Mouse (Mus musculus): ENCODE measurements around the gene Rpl7a.
"Not testable (repeated sequence)": the region's sequence is repeated elsewhere in the genome, so short reads cannot be mapped to it uniquely, and the experiment has no call there.

Rpl7a gene

DNA sequence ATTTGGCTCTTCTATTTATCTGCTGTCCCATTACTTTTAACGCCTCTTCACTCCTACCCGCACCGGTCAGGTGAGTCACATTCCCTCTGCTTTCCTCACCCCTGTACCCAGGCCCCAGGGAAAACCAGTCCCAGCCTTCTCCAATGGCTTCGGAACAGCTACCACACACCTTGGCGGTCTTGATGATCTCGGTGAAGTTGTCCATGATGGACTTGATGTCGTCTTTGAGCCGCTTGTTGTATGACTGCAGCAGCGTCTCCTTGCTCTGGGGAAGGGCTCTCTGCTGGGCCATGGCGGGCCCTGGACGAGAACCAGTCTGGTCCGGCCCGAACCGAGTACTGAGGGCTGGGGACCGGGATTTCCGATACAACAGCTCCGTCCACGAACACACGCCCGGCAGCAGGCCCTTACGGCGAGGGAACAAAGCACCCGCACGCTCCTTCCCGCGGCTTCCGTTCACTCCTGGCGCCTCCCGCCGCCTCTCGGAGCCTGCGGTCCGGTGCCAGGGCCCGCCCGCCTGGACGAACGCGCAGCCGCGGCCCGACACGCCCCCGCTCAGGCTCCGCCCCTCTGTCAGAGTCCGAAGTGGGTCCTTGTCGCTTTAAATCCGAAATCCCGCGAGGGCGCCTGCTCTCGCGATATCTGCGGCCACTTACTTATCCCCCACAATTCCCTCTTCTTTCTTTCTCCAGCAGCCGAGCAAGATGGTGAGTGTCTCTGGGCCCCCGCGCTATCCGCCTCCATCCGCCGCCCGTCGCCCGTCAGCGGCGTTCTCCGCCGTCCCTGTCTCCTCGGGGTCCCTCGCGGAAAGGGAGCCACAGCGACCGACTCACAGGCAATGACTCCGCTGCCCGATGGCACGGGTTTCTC, at the start of gene Rpl7a, which contains the start of gene Med22:
Gene Rpl7a, plus strand, starts transcription at position 641 of the 870 bp plus-strand sequence.
Gene Med22, minus strand, starts transcription at position 554 of the 870 bp plus-strand sequence.
- in situ Hi-C loops (cut with MseI, MboI), result no loop called here

DNA sequence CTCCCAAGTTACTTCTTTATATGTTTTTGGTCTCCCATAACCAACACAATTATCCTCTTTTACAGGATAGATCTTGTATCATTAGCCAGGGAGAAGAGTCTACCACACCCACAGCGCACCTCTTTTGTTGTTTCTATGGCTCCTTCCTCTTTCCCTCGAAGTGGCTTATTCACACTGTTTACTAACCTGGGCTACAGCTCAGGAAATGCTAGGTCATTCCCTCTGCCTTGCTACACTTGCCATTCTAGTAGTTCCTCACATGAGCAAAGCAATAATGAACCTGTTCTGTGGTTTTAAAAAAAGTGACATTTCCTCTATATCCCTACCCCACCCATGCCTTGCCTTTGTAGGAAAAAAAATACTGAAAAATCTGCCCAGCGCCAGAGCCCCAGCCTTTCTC, 47.7 kb upstream of the Rpl7a start:
- in situ Hi-C loops (cut with MseI, MboI), result no loop called here

DNA sequence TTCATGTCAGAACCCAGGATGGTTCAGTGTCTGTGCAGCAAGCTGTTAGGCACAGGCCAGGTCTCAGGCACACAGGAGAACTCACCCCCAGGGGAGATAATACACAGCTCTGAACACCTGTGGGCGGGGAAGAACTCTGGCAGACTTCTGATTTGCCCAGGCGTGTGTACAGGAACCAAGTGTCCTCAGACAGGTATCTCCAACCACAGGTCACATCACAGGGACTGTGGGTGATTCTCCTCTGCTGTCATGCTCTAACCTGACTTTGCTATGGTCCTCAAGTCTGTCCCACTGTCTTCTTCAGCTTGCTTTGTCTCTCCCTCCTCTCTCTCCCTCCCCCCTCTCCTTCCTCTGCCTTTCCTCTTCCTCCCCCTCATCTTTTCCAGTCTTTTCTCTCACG, 45.7 kb upstream of the Rpl7a start, which contains the start of gene Abo:
Gene Abo, minus strand, starts transcription at position 101 of the 400 bp plus-strand sequence.
- in situ Hi-C loops (cut with MseI, MboI), result no loop called here

DNA sequence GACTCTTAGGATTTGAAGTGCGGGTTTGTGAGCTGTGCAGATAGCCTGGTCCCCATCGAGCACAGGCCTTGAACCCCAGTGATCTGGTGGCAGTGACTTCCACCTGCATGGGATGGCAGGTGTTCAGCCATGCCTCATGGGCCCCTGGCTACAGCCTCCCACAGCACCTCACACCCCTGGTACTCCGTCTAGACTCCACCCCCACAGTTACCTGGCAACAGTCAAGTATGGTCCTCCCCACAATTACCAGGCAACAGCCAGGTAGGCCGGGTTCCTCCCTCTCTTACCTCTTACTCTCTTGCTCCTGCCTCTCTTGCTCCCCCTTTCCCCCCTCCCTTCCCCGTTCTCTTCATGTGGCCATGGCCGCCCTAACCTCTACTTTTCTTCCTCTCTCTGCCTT, 39.9 kb upstream of the Rpl7a start:
- in situ Hi-C loops (cut with MseI, MboI), result no loop called here

DNA sequence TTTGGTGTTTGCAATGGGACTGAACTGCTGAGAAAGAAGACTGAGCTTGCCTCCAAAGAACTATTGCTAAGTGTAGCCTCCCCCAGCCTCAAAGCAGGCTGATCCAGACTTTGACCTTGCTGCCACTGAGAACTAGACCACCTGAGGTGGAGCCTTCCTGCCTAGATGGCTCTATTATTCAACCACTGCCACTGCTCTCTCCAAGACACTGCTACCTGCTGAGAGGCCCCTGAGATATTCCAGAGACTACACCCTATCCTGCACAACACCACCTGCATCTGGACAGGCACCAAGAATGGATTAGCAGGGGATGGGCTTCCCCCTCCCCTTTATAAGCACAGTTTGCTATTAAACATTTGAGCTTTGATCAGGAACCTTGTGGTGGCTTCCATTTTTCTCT, 32.0 kb upstream of the Rpl7a start:
- in situ Hi-C loops (cut with MseI, MboI), result no loop called here

DNA sequence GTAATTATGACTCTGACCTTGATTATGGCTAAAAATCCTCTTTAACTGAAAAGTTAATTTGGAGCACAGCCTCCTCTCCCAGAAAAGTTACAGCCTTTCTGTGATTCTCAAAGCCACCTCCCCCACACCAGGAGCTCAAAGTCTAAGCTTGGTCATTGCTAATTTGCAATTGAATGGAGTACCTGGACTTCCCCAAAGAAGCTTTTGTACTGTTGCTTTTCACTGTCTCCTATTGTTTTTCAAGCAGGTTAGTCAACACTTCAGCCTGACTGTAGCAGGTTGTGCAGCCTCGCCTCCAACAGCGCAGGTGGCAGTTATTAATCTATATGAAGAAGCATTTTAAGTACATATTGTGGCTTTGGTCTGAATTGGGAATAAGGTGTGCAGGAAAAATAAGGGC, 25.0 kb upstream of the Rpl7a start:
- in situ Hi-C loops (cut with MseI, MboI), result not testable (repeated sequence)

DNA sequence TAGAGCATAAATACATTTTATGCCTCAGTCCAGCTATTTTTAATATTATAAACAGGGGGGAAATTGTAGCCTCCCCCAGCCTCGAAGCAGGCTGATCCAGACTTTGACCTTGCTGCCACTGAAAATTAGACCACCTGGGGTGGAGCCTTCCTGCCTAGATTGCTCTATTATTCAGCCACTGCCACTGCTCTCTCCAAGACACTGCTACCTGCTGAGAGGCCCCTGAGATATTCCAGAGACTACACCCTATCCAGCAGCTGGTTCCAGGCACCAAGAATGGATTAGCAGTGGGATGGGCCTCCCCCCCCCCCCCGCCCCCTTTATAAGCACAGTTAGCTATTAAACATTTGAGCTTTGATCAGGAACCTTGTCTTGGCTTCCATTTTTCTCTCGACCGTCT, 24.4 kb upstream of the Rpl7a start:
- in situ Hi-C loops (cut with MseI, MboI), result not testable (repeated sequence)

DNA sequence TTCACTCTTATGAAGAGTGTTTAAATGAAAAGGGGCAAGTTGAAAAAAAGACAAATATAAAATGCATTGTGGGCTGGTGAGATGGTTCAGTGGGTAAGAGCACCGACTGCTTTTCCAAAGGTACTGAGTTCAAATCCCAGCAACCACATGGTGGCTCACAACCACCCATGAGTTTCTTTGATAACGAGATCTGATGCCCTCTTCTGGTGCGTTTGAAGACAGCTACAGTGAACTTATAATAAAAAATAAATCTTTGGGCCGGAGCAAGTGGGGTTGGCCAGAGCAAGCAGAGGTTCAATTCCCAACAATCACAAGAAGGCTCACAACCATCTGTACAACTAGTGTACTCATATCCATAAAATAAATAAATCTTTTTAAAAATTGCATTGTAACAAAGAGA, 14.7 kb upstream of the Rpl7a start:
- in situ Hi-C loops (cut with MseI, MboI), result no loop called here

DNA sequence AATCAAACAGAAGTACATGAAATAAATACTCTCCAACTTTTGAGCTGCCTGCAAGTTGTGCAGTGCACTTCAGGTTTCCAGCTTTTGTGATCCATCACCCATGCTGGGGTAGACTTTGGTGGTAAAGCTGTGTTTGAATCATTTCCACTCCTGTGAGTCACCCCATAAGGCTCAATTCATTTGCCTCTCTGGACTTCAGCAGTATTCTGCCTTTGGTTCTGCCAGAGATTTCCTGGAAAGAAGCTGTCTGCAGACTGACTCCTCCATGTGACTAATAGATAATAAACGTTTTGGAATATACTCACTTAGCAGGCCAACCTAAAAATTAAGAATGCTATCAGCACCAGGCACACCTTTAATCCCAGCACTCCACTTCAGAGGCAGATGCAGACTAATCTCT, 9.8 kb upstream of the Rpl7a start:
- in situ Hi-C loops (cut with MseI, MboI), result loop anchor here in 1 of 2 experiments (10.0 kb wide), 1 partner anchor 256 kb away; no protein-coding TSS in a partner anchor

DNA sequence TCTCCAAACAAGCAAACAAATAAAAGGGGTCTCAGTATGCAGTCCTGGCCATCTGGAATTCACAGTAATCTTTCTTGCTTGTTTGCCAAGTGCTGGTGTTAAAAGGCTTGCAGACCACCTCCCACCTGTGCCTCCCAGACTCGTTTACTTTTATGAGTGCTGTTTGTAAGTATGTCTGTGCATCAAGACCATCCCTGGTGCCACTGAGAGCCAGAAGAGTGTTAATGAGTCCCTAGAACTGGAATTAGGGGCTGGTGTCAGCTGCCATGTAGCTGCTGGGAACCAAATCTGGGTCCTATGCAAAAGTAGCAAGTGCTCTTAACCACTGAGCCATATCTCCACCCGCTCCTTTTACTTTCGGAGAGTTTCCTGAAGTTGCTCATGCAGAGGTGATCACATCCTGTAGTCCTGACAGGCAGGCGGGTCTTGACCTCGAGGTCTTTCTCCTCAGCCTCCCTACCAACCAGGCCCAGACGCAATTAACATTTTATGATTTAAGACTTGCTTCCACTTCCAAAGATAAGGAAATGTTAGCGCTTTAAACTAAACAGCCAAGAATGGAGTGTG, 8.6 kb upstream of the Rpl7a start:
- in situ Hi-C loops (cut with MseI, MboI), result loop anchor here in 1 of 2 experiments (10.0 kb wide), 1 partner anchor 257 kb away; no protein-coding TSS in a partner anchor

DNA sequence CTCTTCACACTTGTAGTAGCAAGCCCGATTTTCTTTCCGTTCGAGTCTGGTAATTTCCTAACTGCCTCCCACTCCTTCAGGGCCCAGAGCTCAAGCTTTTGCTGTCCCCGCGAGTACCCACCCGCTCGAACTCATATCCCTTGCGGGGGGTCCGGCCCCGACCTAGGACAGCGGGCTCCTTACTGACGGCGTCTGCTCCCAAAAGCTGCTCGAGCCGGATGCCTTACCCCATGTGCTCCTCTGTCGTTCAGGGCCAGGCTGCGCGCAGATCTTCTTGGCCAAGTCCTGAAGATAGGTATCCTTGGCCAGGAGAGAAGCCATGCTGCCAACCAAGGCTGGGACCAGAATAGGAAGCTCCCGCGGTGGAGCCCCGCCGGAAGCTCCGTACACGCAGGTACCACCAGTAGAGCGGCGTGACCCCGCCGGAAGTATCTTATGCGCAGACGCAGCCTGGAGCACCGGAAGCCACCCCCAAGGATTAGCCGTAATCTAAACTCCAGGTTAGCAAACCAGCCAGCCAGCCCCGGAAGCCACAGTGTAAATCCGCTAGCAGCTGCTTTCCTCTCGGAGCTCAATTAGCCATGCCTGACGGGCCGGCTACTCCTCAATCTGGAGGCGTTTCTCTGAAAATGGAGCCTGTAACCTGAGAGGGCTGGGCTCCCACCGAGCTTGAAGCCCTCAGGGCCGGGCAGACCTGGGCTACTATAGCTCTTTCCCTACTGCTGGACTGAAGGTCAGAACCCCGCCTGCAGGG, 7.9 kb upstream of the Rpl7a start, which contains the start of gene Surf6:
Gene Surf6, minus strand, starts transcription at position 413 of the 754 bp plus-strand sequence.
- in situ Hi-C loops (cut with MseI, MboI), result loop anchor here in 1 of 2 experiments (10.0 kb wide), 1 partner anchor 258 kb away; no protein-coding TSS in a partner anchor

DNA sequence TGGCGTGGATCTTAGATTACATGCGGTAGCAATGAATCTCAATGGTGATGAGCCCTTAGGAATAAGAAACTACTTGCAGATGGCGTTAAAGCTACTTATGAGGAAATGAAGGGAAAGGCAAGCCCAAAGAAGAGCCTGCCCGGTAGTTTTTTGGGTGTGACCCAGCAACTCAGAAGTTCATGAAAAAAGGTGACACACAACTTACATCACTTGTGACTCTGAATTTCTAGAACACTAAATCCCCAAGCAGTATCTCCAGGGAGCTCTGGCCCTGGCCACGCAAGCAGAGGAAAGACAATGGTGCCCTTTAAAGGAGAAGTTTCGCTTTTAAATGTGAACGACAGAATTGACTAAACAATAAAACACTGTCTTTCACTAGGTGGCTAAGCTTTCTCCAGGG, 7.3 kb upstream of the Rpl7a start:
- in situ Hi-C loops (cut with MseI, MboI), result loop anchor here in 1 of 2 experiments (10.0 kb wide), 1 partner anchor 259 kb away; no protein-coding TSS in a partner anchor

DNA sequence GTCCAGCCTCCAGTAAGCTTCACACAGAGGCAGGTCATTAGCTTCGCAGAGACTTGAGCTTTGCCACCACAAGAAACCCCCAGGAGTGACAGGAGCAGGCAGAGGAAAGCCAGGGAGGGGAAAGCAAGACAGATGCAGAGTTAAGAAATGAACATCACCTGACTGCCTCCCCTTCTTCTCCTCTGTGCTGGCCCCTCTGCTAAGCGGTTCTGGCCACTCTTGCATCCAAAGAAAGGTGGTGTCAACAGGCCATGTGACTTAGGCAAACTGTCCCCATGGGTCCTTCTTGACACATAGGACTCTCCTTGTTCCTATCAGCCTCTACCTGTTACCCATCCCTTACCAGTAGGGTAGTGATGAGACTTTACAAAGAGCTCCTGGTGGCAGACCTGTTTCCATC, 4.6 kb upstream of the Rpl7a start:
- in situ Hi-C loops (cut with MseI, MboI), result loop anchor here in 1 of 2 experiments (10.0 kb wide), 1 partner anchor 261 kb away; no protein-coding TSS in a partner anchor

DNA sequence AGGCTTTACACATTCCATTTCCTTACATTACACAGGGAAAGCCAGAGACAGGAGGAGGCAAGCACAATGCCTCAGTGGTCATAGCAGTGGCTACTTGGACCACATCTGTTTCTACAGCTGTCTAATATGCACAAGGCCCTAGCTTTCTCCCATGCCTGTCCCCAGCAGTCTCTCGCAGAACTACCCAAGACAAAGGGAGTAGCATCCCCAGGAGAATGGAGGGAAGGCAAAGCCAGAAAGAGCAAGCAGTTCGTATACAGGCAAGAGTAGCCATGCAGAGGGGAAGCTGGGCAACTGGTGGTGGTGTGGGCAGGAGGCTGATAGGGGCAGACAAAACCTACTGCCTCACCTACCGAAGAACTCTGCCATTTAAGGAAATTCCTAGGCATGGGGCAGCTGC, 4.1 kb upstream of the Rpl7a start:
- in situ Hi-C loops (cut with MseI, MboI), result loop anchor here in 1 of 2 experiments (10.0 kb wide), 1 partner anchor 262 kb away; no protein-coding TSS in a partner anchor

DNA sequence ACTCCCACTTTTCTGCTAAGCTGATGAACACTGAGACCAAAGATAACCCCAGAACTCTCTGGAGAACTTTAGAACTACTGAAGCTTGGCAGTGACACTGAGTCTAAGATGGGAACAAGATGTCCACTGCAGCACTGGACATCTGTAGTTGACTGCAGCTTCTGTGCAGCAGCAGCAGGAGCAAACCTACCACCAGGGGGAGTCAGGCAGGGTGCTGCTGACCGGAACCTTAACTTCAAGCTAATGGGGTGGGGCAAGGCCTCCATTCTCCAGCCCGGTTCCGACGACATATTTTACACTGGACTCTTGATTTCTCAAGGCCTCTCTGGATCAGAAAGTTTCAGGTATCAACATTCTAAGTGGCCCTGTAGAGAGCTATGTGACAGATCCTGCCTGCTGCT, 3.5 kb upstream of the Rpl7a start:
- in situ Hi-C loops (cut with MseI, MboI), result loop anchor here in 1 of 2 experiments (10.0 kb wide), 1 partner anchor 262 kb away; no protein-coding TSS in a partner anchor

DNA sequence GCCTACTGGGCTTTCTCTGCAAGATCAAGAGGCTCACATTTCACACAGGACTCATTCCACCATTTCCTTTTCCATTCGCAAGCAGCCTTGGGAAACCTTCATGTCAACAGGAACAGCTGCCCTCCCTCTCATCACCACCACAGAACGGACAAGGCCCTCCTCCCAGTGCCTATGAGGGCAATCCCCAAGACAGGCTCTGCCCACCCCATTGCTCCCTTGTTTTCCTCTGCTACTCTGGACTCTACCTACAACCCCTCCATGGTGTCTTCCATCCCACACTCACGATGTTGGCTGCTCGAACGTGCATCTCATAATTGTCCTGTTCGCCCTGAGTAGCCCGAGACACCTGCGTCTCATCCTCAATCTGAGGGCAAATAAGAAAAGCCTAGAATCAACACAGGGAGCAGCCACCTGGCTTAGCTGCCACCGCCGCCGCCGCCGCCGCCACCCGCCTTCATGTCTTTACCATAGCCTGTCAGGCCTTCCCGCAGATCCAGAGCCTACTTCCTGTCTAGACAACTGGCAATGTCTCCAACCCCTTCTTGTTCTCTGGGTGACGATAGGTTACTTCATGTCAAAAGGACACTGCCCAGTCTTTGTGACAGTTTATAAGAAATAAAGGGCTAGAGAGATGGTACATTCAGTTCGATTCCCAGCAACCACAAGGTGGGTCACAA, 1.7 kb upstream of the Rpl7a start:
- in situ Hi-C loops (cut with MseI, MboI), result loop anchor here in 1 of 2 experiments (10.0 kb wide), 1 partner anchor 264 kb away; no protein-coding TSS in a partner anchor

DNA sequence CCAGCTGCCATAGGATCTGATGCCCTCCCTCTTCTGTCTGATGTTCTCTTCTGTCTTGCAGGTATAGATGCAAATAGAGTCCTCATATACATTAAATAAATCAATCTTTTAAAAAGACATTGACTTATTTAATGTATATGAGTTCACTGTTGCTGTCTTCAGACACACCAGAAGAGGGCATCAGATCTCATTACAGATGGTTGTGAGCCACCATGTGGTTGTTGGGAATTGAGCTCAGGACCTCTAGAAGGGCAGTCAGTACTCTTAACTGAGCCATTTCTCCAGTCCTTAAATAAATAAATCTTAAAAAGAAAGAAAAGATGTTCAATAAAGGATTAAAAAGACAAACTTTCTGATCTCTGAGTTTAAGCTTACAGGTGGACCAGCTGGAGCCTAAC, 1.2 kb upstream of the Rpl7a start:
- in situ Hi-C loops (cut with MseI, MboI), result loop anchor here in 1 of 2 experiments (10.0 kb wide), 1 partner anchor 265 kb away; no protein-coding TSS in a partner anchor

DNA sequence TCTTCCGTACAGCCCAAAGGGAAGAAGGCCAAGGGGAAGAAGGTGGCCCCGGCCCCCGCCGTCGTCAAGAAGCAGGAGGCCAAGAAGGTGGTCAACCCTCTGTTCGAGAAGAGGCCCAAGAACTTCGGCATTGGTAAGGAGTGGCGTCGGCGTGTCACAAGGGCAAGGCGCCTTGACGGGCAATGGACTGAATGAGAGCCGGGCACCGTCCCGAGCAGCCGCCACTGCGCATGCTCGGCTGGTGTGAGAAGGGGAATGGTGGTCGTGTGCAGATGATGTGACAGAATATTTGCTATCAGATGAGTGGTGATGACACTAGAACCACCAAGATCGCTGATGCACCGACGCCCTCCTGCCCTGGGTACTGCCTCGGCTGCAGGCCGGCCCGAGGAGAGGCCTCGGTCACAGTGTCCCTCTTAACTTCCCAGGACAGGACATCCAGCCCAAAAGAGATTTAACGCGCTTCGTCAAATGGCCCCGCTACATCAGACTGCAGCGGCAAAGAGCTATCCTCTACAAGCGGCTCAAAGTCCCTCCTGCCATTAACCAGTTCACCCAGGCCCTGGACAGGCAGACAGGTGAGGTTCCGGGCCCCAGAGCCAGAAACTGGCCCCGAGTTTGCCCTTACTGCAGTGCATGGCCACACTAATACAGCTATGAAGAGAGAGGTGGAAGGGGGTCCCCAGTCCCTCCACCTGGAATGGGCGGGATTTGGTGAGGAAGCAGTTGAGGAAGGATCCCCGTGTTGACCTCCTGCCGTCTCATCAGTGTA, 616 bp downstream of the Rpl7a start:
- in situ Hi-C loops (cut with MseI, MboI), result no loop called here

DNA sequence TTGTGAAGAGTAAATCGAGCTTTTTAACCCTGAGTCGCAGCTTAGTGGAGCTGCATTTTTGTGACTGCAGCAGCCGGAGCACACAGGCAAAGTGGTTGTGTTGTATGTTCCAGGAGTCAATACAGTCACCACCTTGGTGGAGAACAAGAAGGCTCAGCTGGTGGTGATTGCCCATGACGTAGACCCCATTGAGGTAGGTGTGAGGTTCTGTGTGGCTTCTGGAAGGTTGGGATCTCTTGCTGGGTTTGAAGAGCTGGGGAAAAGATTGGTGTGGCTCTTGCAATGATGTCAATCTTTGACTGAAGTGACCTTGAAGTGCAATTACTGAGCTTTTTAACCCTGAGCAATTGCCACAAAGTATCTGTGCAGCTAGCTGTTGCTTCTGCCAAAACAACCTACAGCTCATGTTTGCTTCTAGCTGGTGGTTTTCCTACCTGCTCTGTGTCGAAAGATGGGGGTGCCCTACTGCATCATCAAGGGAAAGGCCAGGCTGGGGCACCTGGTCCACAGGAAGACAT, 1.7 kb downstream of the Rpl7a start:
- in situ Hi-C loops (cut with MseI, MboI), result no loop called here
